Mouse (Mus musculus): ENCODE measurements around the gene Synpo2.

- TF ChIP-seq CTCF (IDR thresholded peaks at IDR 0.05; ENCODE audit: low read depth) (no peak), EP300 (IDR thresholded peaks at IDR 0.05; ENCODE audit: low read depth) (no peak)
Observed at GRCm38 (mm10) chr3:123227276-123227675, 8.7 kb downstream of the Synpo2 start.

Data from liver, embryonic 14.5 days (tissue).